Mouse (Mus musculus) erythroblast, adult 5-6 weeks (primary cell): ENCODE results near the gene Cacng4. TPM values are rescaled to one million over a fixed set of nuclear protein-coding genes. Genes with fewer than 3 reads are reported as not detected.

Experiments
- ATAC-seq: replicated peaks from 2 replicates; pipeline ENCODE4 v1.8.0; 2016; ENCODE audit warnings: moderate number of reproducible peaks, mild to moderate bottlenecking, moderate TSS enrichment, inconsistent platforms; ENCODE audit not compliant: poor library complexity, low FRiP score, severe bottlenecking
- total RNA-seq, 2 experiments: library from RNA; stranded (forward) in 1 of 2; stranded (reverse) in 1 of 2; fragments of 150-400 nt in 1 of 2; fragments of 200-764, 138-1000 nt in 1 of 2; gene quantifications; 2 replicates each; pipeline versions ENCODE4 v1.2.3 to v1.2.4; 2015 to 2017; ENCODE audit warnings: low replicate concordance in 2 of 2

Gene Cacng4
- total RNA-seq (2015; ENCODE audit: low replicate concordance) (not detected in 2 replicates), total RNA-seq (2017; ENCODE audit: low replicate concordance) (not detected in 2 replicates)

GRCm38 (mm10) chr11:107794547-107795269, at the start of gene Cacng4:
Cacng4 (minus strand) TSS chr11:107794557.
- no peak for ATAC-seq

GRCm38 (mm10) chr11:107833351-107834040, 39.1 kb upstream of the Cacng4 start:
- no peak for ATAC-seq

- ATAC-seq, result no peak
Measured at GRCm38 (mm10) chr11:107817196-107817595, 22.8 kb upstream of the Cacng4 start.

- no peak for ATAC-seq
Measured at GRCm38 (mm10) chr11:107812941-107813648, 18.7 kb upstream of the Cacng4 start.

- ATAC-seq, result no peak
Measured at GRCm38 (mm10) chr11:107812429-107812828, 18.1 kb upstream of the Cacng4 start.

- no peak for ATAC-seq
Measured at GRCm38 (mm10) chr11:107808508-107808907, 14.2 kb upstream of the Cacng4 start.

- no peak for ATAC-seq
Measured at GRCm38 (mm10) chr11:107806058-107806457, 11.7 kb upstream of the Cacng4 start.

- ATAC-seq, result no peak
Measured at GRCm38 (mm10) chr11:107801946-107802345, 7.6 kb upstream of the Cacng4 start.

GRCm38 (mm10) chr11:107799331-107799730, 5.0 kb upstream of the Cacng4 start:
- ATAC-seq, result no peak

- ATAC-seq, result no peak
Measured at GRCm38 (mm10) chr11:107796346-107796745, 2.0 kb upstream of the Cacng4 start.

GRCm38 (mm10) chr11:107795384-107796035, 1.2 kb upstream of the Cacng4 start:
- no peak for ATAC-seq

GRCm38 (mm10) chr11:107794103-107794493, 259 bp downstream of the Cacng4 start:
- no peak for ATAC-seq

GRCm38 (mm10) chr11:107793200-107794102, 906 bp downstream of the Cacng4 start:
- no peak for ATAC-seq

- no peak for ATAC-seq
Measured at GRCm38 (mm10) chr11:107792136-107792535, 2.2 kb downstream of the Cacng4 start.

- no peak for ATAC-seq
Measured at GRCm38 (mm10) chr11:107785761-107786160, 8.6 kb downstream of the Cacng4 start.

GRCm38 (mm10) chr11:107785288-107785687, 9.1 kb downstream of the Cacng4 start:
- no peak for ATAC-seq

GRCm38 (mm10) chr11:107783861-107784754, 10.2 kb downstream of the Cacng4 start:
- no peak for ATAC-seq

- no peak for ATAC-seq
Measured at GRCm38 (mm10) chr11:107782591-107782990, 11.8 kb downstream of the Cacng4 start.
